Mouse (Mus musculus) E14TG2a.4 (cell line): Measurements from ENCODE around the gene Msx3.

Experiments used
- CTCF ChIP-seq: conservative IDR thresholded peaks from 2 replicates; pipeline ENCODE4 v1.5.1; 2014; ENCODE audit warnings: low read length
- POU5F1 ChIP-seq: IDR thresholded peaks from 2 replicates; pipeline ENCODE4 v1.6.1; 2014; ENCODE audit warnings: low read length, borderline replicate concordance

DNA sequence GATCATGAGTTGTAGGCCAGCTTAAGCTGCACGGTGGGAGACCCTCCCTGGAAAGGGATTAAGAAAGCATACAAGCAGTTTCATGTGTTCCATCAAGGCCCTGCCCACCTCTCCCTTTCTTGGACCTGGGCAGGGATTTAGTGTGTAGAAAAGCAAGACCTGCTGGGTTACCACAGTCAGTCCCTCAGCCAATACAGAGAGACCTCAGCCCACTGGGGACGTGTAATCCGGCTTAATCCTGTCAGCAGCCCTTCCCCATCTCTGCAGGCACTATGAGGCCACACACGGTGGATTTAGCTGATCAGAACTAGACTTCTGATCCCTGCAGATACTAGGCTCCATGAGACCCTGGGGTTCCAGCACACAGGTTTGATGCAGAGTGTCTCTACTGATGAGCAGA lies 10.7 kb upstream of the Msx3 start:
- TF ChIP-seq POU5F1 (no peak), CTCF (no peak)
